Mouse (Mus musculus) cerebellum, postnatal 10 days (tissue): ENCODE measurements at regions not wholly inside any gene's neighbourhood (a gene's known extent, or its start where the extent isn't known, plus 50 kb on each side); places are given as distances from the start of the nearest gene placed in this dataset.

Experiments
- DNase-seq, 2 experiments: peaks; one replicate each; pipeline ENCODE4 v3.0.0; 2021; ENCODE audit warnings: mixed read lengths in 2 of 2

DNA sequence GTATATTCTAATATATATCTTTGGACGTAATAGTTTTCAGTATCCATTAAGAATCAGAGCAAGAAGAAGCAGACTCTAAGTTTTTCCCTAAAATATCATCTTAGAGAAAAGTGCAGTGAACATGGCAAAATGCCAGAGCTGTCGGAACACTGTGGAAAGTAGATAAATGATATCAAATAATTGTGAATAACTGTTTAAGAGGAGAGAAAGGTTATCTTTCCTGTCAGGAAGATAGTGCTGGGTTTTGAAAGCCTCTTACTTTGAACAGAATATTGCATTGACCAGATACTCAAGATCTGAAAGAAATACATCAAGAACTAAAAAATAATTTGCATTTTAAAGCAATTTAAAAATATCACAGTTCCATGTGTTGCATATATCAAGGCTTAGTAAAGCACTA, 1549.2 kb downstream of the Pcdh18 start:
- peak; percentile 1 to 2 for DNase-seq

DNA sequence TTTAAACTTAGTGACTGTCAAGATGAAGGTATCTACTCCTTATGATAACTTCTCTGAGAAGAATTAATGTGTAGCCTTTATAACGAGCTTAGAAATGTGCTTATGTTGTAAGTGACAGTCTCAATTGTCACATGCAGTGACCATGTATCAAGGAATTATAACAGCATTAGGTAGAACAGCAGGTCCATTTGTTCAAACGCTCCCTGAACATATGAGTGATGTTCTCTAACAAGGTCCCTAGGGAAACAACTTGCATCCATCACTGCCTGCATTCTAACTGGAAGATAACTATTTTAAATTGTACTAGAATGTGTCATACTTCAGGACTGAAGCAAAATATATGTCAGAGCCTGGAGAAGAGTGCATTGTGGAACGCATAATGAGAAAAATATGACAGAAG, 1562.8 kb downstream of the Pcdh18 start:
- no peak for DNase-seq

DNA sequence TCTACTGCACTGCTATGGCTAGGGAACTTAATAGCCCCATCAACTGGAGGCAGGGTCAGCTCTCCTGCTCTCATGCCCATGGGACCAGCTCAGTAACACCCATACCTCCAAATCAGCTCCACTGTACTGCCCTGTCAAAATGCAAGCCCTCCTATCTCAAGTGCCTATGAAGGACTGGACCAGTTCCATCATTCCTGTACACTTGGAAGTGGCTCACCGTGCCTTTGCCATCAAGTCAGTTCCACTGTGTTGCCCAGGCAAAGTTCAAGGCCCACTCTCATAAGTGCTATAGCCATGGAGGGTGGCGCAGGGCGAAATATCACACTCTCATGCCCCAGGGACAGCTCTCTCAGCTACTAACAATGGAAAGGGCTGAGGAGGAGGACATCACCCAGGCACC, 1612.2 kb downstream of the Pcdh18 start:
- DNase-seq: no peak

DNA sequence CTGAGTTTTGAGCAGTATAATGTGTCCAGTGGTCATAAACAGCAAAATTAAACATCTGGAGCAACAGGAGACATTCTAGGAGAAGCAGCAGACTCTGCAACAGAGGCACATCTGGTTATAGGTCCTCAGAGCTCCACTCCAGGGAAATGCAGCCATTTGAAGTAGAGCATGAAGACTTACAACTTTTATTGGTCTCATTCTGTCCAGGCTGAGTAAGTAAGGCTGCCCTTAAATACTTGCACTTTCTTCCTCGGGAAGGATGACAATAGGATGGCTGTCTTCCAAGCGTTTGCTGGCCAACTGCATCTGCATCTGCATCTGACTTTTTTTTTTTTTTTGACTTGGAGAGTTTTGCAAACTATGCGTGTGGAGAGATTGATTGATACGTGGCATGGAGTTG, 1622.2 kb downstream of the Pcdh18 start:
- DNase-seq: no peak

DNA sequence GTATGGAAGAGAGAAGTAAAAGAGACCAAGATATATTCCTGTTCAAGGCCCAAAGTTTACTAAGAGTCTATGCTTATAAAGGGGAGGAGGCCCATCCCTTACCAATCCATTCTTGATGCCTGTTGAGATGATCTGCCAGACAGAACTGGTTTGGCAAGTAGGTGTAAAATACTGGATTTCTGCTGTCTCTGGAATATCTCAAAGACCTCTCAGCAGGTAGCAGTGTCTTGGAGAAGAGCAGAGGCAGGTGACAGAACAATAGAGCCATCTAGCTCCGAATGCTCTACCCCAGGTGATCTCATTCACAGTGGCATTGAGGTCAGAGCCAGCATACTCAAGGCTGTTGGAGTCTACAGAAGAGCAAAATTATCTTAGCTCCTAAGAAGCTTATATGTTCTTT, 1632.9 kb downstream of the Pcdh18 start:
- DNase-seq: no peak

DNA sequence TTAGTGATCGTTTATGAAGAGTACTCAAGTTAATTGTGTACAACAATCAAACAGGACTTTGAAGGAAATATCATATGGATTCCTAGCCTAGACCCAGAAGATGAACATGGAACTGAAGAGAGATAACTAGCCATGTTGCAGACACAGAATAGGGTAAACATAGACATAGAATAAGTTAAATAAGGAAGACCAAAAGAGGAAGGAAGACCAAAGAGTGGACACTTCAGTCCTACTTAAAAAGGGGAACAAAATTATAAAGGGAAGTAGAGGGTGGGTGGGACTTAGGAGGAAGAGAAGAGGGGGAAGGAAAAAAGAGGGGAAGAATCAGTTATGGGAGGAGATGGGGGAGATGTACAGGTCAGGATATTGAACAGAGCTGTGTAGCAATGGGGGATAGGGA, 1652.8 kb upstream of the Pabpc4l start:
- DNase-seq: no peak

DNA sequence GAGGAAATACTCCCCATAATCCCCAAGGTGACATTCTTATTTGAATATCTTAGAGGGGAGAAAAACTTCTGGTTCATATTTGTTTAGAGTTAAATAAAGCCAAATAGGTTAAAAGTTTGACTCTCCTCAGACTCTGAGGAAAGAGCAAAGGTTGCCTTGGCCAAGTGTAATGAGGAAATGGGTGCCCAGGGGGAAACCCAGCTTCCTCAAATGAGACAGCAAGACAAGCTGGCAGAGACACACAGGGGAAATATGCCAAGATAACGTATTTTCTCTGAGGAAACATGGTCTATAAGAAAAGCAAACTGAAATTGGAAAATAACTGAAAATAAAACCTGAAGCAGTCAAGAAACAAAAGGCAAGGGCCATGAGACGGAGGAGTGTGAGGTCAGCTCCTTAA, 1632.6 kb upstream of the Pabpc4l start:
- no peak for DNase-seq

DNA sequence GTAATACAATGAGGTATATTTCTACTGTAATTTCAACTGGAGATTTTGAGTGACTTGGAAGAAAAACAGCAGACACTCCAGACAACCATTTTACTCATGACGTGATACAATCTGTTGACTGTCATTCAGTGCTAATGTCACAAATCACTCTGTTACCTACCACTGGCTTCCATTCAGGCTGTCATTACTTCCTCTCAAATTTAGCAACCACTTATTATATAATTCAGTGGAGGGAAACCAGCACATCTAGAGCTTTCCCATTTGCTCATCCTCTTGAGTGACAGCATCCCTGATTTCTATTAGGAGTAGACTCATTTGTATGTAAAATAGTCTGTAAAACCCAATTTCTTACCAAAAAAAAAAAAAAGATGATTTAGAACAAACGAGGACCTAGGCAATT, 1627.3 kb upstream of the Pabpc4l start:
- no peak for DNase-seq

DNA sequence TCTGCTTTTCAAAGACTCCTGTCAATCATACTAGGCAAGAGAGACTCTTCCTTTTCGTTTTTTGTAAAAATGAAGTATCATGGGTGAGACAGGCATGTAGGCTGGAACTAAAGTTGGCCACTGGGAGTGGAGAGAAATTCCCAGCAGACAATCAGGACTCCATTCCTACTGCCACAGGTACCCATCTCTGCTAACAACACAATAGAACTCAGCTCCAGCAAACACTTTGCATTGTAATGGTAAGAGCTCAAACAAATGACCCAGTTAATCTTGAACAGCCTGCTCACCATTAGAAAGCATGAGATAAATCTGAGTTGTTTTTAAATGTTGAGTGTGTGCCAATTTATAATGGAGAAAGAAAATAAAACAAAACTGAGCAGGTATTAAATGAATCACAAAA, 1620.6 kb upstream of the Pabpc4l start:
- no peak for DNase-seq
